Comparison of ENCODE assay signal across 13 mouse cellular contexts in genomic region chr1:113247325-113247724, GRCm38 (mm10).
DNase-seq lines count a peak whose midpoint lies in the region; ATAC-seq and TF ChIP-seq lines count a peak whose summit lies in the region.
"Had no signal": no experiment of that assay in that cellular context is flagged by ENCODE, and none has a peak within 500 bp of the region (broad histone marks: within the 10 kb centered on the region; RNA-seq: fewer than 3 reads in every experiment).

No protein-coding gene starts in this region.

- H3K36me3 ChIP-seq in forebrain, embryonic 11.5 days (ENCODE audit: control insufficient read depth, insufficient read depth, low read length) = no peaks in the 10 kb centered on the region
- no peaks in the 10 kb centered on the region for H3K36me3 ChIP-seq in forebrain, embryonic 15.5 days
- no peaks in the 10 kb centered on the region for H3K36me3 ChIP-seq in ES-E14 (ENCODE audit: control insufficient read depth, insufficient read depth, low read length, poor library complexity, severe bottlenecking)
- H3K36me3 ChIP-seq: forebrain, embryonic 12.5 days had no signal

- in situ Hi-C loops in ES-E14 (cut with MboI; ENCODE audit: low sequenced_read_pairs in 2 of 2, unreplicated experiment in 2 of 2) = no loop called here

- H3K27ac ChIP-seq in forebrain, embryonic 11.5 days (ENCODE audit: low read depth, low read length) = no peak overlapping the region
- no peak overlapping the region for H3K27ac ChIP-seq in forebrain, embryonic 15.5 days (replicated peaks)
- no peak overlapping the region for H3K27ac ChIP-seq in ES-E14 (ENCODE audit: insufficient read depth, low read depth, low read length, poor library complexity, severe bottlenecking)
- H3K27ac ChIP-seq: forebrain, embryonic 12.5 days had no signal

- H3K4me1 ChIP-seq in forebrain, embryonic 11.5 days (replicated peaks; ENCODE audit: control insufficient read depth, insufficient read depth, low read length) = no peaks in the 10 kb centered on the region
- H3K4me1 ChIP-seq in forebrain, embryonic 15.5 days = no peaks in the 10 kb centered on the region
- H3K4me1 ChIP-seq in ES-E14 (ENCODE audit: control insufficient read depth in 2 of 2, insufficient read depth in 2 of 2, low read length in 2 of 2, poor library complexity in 1 of 2) = no peaks in the 10 kb centered on the region
- H3K4me1 ChIP-seq: forebrain, embryonic 12.5 days; megakaryocyte, embryonic 14.5 days had no signal

- ATAC-seq in forebrain, embryonic 11.5 days (replicated peaks; ENCODE audit: low FRiP score) = no peak
- ATAC-seq in forebrain, embryonic 15.5 days (replicated peaks) = no peak

- no peak overlapping the region for H3K9ac ChIP-seq in forebrain, embryonic 11.5 days (ENCODE audit: low read length)
- H3K9ac ChIP-seq in forebrain, embryonic 15.5 days (replicated peaks) = no peak overlapping the region
- H3K9ac ChIP-seq in ES-E14 (ENCODE audit: insufficient read depth, low read depth, low read length, poor library complexity, severe bottlenecking) = no peak overlapping the region
- H3K9ac ChIP-seq: forebrain, embryonic 12.5 days had no signal

- H3K4me3 ChIP-seq in forebrain, embryonic 11.5 days (ENCODE audit: low read depth, low read length) = no peak overlapping the region
- no peak overlapping the region for H3K4me3 ChIP-seq in forebrain, embryonic 15.5 days
- no peak overlapping the region for H3K4me3 ChIP-seq in ES-E14 (ENCODE audit: insufficient read depth in 1 of 2, low read depth in 1 of 2, low read length in 2 of 2, poor library complexity in 1 of 2, severe bottlenecking in 1 of 2)
- H3K4me3 ChIP-seq: forebrain, embryonic 12.5 days; megakaryocyte, embryonic 14.5 days had no signal

- WGBS in forebrain, embryonic 11.5 days = 76% methylated on average over 5 of the region's 5 CpGs
- 69% methylated on average over 5 of the region's 5 CpGs for WGBS in forebrain, embryonic 15.5 days

- peak; percentile 50 for DNase-seq in forebrain, embryonic 11.5 days (ENCODE audit: low spot score)
- peak; percentile 17 for DNase-seq in left cerebral cortex, postnatal 4 days
- DNase-seq in left cerebral cortex, postnatal 25 days (ENCODE audit: low spot score in 2 of 2) = no peak
- peak; percentile 34 for DNase-seq in ES-E14 (ENCODE audit: low read depth, low spot score)
- peak; percentile 5 for DNase-seq in embryo, embryonic 11.5 days (ENCODE audit: low read depth, low spot score)
- DNase-seq in ovary, postnatal 36 days (ENCODE audit: low spot score) = no peak
- no peak for DNase-seq in layer of hippocampus, postnatal 25 days (ENCODE audit: extremely low spot score in 1 of 2, low spot score in 1 of 2)
- DNase-seq: heart, adult 11 months; heart, postnatal 36 days; thymus, adult 18-20 months had no signal

- H3K27me3 ChIP-seq in forebrain, embryonic 11.5 days (ENCODE audit: control insufficient read depth, insufficient read depth, low read length) = no peaks in the 10 kb centered on the region
- H3K27me3 ChIP-seq in forebrain, embryonic 15.5 days = no peaks in the 10 kb centered on the region
- H3K27me3 ChIP-seq: forebrain, embryonic 12.5 days; megakaryocyte, embryonic 14.5 days had no signal

- H3K4me2 ChIP-seq in forebrain, embryonic 11.5 days (ENCODE audit: low read depth, low read length, severe bottlenecking) = no peak overlapping the region
- no peak overlapping the region for H3K4me2 ChIP-seq in forebrain, embryonic 15.5 days (replicated peaks)
- H3K4me2 ChIP-seq: forebrain, embryonic 12.5 days had no signal

- no peaks in the 10 kb centered on the region for H3K9me3 ChIP-seq in forebrain, embryonic 11.5 days (ENCODE audit: control insufficient read depth, low read length)
- H3K9me3 ChIP-seq in forebrain, embryonic 15.5 days = no peaks in the 10 kb centered on the region
- H3K9me3 ChIP-seq in ES-E14 (ENCODE audit: control insufficient read depth, insufficient read depth, low read depth, low read length) = no peaks in the 10 kb centered on the region
- H3K9me3 ChIP-seq: forebrain, embryonic 12.5 days; megakaryocyte, embryonic 14.5 days had no signal

- intact Hi-C loops in left cerebral cortex, postnatal 4 days (cut with DNase I) = no loop called here
- intact Hi-C loops in left cerebral cortex, postnatal 25 days (cut with DNase I) = no loop called here

TF ChIP-seq in ES-E14, 5 proteins besides CTCF, POLR2A, EP300 and RAD21:
- no peak for TF ChIP-seq MAFK (IDR thresholded peaks at IDR 0.05; ENCODE audit: insufficient read depth, low read depth, low read length)
- no peak for TF ChIP-seq HCFC1 (IDR thresholded peaks at IDR 0.05; ENCODE audit: borderline replicate concordance, insufficient read depth, low read length)
- no peak for TF ChIP-seq ZNF384 (IDR thresholded peaks at IDR 0.05; ENCODE audit: low read depth, low read length)
- no peak for TF ChIP-seq ZC3H11A (IDR thresholded peaks at IDR 0.05; ENCODE audit: borderline replicate concordance, low read depth, low read length)
- TF ChIP-seq CHD2 (IDR thresholded peaks at IDR 0.05; ENCODE audit: low read depth, low read length) = no peak

Comparison
In these comparisons a context has a peak if more than half of its experiments do, and no peak if none do; other contexts are left out.
1. DNase-seq: peak in forebrain, embryonic 11.5 days (single experiment), left cerebral cortex, postnatal 4 days (single experiment), ES-E14 (single experiment) and embryo, embryonic 11.5 days (single experiment); none in left cerebral cortex, postnatal 25 days (0 of 2), ovary, postnatal 36 days (single experiment) and layer of hippocampus, postnatal 25 days (0 of 2).